Mouse (Mus musculus): Measurements from ENCODE around the gene Ndufv3. TPM values are rescaled to one million over a fixed set of nuclear protein-coding genes. Genes with fewer than 3 reads are reported as not detected.
A peak's percentile ranks its signal among the peaks of the same experiment; 100 is the strongest.

Ndufv3 gene
- polyA plus RNA-seq, 1 experiment from 2014 or later: 225 TPM

DNA sequence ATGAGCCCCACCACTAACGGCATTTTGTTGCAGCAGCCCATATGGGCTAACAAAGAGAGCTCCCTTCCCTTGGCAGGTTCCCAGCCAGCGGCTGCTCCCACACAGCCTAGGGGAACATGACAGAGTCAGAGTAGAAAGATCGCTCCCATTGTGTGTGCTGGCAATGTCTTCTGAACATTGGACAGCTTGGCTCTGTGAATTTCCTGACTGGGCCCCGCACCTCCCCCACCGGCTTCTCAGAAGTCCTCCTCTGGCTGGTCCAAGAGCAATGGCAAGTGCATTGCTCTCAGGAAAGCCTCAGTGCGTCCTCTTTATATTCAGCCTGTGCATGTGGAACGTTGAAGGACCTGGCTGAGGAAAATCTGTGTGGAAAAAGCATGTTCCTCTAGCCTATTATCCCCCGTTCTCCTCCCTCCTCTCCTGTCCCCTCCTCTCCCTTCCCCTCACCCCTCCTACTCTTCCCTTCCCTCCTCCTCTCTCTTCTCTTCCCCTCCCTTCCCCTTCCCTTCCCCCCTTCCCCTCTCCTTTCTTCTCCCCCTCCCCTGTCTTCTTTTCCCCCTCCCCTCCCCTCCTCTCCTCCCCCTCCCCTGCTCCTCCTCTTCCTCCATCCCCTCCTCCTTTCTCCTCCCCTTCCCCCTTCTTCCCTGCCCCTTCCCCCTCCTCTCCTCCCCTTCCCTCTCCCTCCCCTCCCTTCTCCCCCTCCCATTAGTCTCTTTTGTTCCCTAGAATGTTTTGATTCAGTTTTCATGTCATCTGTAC, 16.1 kb downstream of the Ndufv3 start:
- H3K9ac ChIP-seq (ENCODE audit: low read length): peak overlapping the region; percentile 23; the same call in 1 of the 2 replicates

DNA sequence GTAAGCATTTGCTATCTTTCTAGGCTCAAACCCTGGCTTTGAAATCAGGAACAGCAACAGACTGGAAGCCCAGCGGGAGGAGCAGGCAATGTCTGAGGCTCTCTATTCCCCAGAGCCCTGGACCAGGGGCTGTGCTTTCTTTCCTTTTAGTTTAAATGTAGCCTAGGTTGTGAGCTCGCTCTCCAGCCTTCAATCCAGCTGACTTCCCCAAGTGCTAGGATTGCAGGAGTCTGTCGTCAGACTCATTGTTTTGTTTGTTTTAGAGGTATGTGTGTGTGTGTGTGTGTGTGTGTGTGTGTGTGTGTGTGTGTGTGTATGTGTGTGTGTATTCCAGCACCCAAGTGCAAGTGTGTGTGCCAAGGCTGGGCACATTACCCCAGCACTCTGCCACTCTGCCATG, 20.2 kb downstream of the Ndufv3 start:
- DNase-seq (ENCODE audit: low spot score): no peak
- WGBS: 68% methylated on average over 3 of the region's 3 CpGs
- H3K27ac ChIP-seq (ENCODE audit: low read depth, low read length): no peak overlapping the region

More for the DNA sequence above, 16.1 kb downstream of the Ndufv3 start:
- Histone ChIP-seq H3K9me3 (ENCODE audit: control insufficient read depth, low read length) (no peaks in the 10 kb centered on the region), H3K36me3 (ENCODE audit: control insufficient read depth, insufficient read depth, low read length) (no peaks in the 10 kb centered on the region; the same call in 1 of the 2 replicates), H3K4me1 (replicated peaks; ENCODE audit: control insufficient read depth, insufficient read depth, low read length) (peaks cover 9% of the 10 kb centered on the region; the same call in 1 of the 2 replicates), H3K27ac (ENCODE audit: low read depth, low read length) (peak overlapping the region; percentile 86), H3K4me2 (ENCODE audit: low read depth, low read length, severe bottlenecking) (no peak overlapping the region; the same call in 1 of the 2 replicates), H3K4me3 (ENCODE audit: low read depth, low read length) (no peak overlapping the region), H3K27me3 (ENCODE audit: control insufficient read depth, insufficient read depth, low read length) (no peaks in the 10 kb centered on the region)
- DNase-seq (ENCODE audit: low spot score) (peak; percentile 60), ATAC-seq (replicated peaks; ENCODE audit: low FRiP score) (peak; percentile 69; the same call in 1 of the 2 replicates)
- WGBS: 34% methylated on average over 8 of the region's 8 CpGs

DNA sequence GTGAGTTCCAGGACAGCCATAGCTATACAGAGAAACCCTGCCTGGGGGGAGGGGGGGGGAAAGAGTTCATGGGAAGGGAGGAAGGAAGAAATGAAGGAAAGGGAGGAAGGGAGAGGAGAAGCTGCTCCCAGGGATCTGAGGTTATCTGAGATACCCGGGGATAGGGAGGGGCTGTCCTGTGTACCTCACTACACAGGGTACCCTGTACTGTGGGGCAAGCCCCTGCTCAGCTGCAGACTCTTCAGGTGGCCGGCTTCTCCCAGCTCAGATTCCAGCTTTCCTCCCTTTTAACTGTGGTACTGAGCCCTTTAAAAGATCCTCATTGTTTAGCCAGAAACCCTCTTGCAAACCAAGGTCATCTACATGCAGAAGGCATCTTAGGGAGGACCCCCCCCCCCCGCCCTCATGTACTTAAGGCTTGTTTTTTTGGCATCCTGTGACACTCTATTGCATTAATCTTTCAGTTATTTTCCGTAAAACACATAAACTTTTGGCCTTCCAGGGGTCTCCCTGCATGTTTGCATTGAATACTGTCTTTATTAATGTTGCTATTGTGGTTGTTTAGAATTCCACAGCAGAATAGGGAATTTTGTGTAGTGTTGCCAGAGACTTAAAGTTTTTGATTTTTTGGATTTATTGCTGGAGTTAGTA, 21.0 kb downstream of the Ndufv3 start:
- H3K9ac ChIP-seq (ENCODE audit: low read length): no peak overlapping the region

More for the DNA sequence above, 20.2 kb downstream of the Ndufv3 start:
- no peak for ATAC-seq (replicated peaks; ENCODE audit: low FRiP score)
- Histone ChIP-seq H3K36me3 (ENCODE audit: control insufficient read depth, insufficient read depth, low read length) (no peaks in the 10 kb centered on the region), H3K9ac (ENCODE audit: low read length) (no peak overlapping the region), H3K4me1 (replicated peaks; ENCODE audit: control insufficient read depth, insufficient read depth, low read length) (peaks cover 9% of the 10 kb centered on the region; the same call in 1 of the 2 replicates), H3K27me3 (ENCODE audit: control insufficient read depth, insufficient read depth, low read length) (no peaks in the 10 kb centered on the region), H3K9me3 (ENCODE audit: control insufficient read depth, low read length) (no peaks in the 10 kb centered on the region), H3K4me3 (ENCODE audit: low read depth, low read length) (no peak overlapping the region), H3K4me2 (ENCODE audit: low read depth, low read length, severe bottlenecking) (no peak overlapping the region)

DNA sequence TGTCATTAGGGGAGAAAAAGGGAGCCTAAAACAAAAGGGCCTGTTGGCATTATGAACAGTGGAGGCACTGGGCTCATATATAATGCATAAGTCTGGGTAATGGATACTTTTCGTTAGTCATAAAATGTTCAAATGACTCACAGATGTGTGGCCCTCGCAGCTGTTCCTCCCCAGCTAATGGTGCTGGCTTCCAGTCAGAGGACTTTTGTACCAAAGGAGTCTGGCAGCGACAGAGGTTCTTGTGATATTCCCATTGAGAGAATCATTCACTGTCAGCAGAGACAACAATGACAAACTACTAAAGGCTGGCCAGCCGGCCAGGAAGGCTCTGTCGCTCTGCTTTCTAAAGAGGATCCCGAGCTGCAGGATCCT, 21.5 kb downstream of the Ndufv3 start:
- DNase-seq (ENCODE audit: low spot score): no peak
- no peaks in the 10 kb centered on the region for H3K36me3 ChIP-seq (ENCODE audit: control insufficient read depth, insufficient read depth, low read length)
- no peaks in the 10 kb centered on the region for H3K9me3 ChIP-seq (ENCODE audit: control insufficient read depth, low read length)
- ATAC-seq (replicated peaks; ENCODE audit: low FRiP score): no peak
- H3K4me1 ChIP-seq (replicated peaks; ENCODE audit: control insufficient read depth, insufficient read depth, low read length): no peaks in the 10 kb centered on the region; the same call in 1 of the 2 replicates
- no peak overlapping the region for H3K27ac ChIP-seq (ENCODE audit: low read depth, low read length)
- no peak overlapping the region for H3K9ac ChIP-seq (ENCODE audit: low read length)
- H3K27me3 ChIP-seq (ENCODE audit: control insufficient read depth, insufficient read depth, low read length): no peaks in the 10 kb centered on the region
- 59% methylated on average over 6 of the region's 6 CpGs for WGBS
- H3K4me2 ChIP-seq (ENCODE audit: low read depth, low read length, severe bottlenecking): no peak overlapping the region
- no peak overlapping the region for H3K4me3 ChIP-seq (ENCODE audit: low read depth, low read length)

More for the DNA sequence above, 21.0 kb downstream of the Ndufv3 start:
- Histone ChIP-seq H3K36me3 (ENCODE audit: control insufficient read depth, insufficient read depth, low read length) (no peaks in the 10 kb centered on the region), H3K4me2 (ENCODE audit: low read depth, low read length, severe bottlenecking) (no peak overlapping the region), H3K4me1 (replicated peaks; ENCODE audit: control insufficient read depth, insufficient read depth, low read length) (peaks cover 1% of the 10 kb centered on the region; the same call in 1 of the 2 replicates), H3K27me3 (ENCODE audit: control insufficient read depth, insufficient read depth, low read length) (no peaks in the 10 kb centered on the region), H3K4me3 (ENCODE audit: low read depth, low read length) (no peak overlapping the region), H3K27ac (ENCODE audit: low read depth, low read length) (no peak overlapping the region), H3K9me3 (ENCODE audit: control insufficient read depth, low read length) (no peaks in the 10 kb centered on the region)
- 69% methylated on average over 4 of the region's 4 CpGs for WGBS
- ATAC-seq (replicated peaks; ENCODE audit: low FRiP score) (no peak), DNase-seq (ENCODE audit: low spot score) (no peak)

DNA sequence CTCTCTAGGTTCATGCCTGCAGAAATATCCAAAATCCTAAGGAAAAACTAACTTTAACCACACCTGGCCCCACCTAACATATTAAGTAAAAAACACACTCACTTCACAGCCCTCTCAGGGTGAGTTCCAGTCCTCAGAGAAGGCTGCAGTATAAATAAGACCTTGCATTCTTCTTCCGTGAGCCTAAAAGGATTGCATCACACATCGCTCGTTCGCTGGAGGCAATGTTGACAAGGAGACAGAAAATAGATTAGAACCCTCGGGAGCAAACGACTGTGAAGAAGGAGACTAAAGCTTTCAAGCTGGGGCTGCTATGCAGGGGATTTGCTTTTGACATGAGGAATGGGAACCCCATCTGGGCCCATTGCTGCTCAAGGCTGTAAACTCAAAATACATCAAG, 23.7 kb downstream of the Ndufv3 start:
- H3K4me2 ChIP-seq (ENCODE audit: low read depth, low read length, severe bottlenecking): no peak overlapping the region
- no peaks in the 10 kb centered on the region for H3K27me3 ChIP-seq (ENCODE audit: control insufficient read depth, insufficient read depth, low read length)
- no peak overlapping the region for H3K4me3 ChIP-seq (ENCODE audit: low read depth, low read length)
- no peak overlapping the region for H3K27ac ChIP-seq (ENCODE audit: low read depth, low read length)
- no peak overlapping the region for H3K9ac ChIP-seq (ENCODE audit: low read length)
- DNase-seq (ENCODE audit: low spot score) (no peak), ATAC-seq (replicated peaks; ENCODE audit: low FRiP score) (no peak)
- H3K4me1 ChIP-seq (replicated peaks; ENCODE audit: control insufficient read depth, insufficient read depth, low read length): no peaks in the 10 kb centered on the region; the same call in 1 of the 2 replicates
- no peaks in the 10 kb centered on the region for H3K9me3 ChIP-seq (ENCODE audit: control insufficient read depth, low read length)
- WGBS: 38% methylated on average over 6 of the region's 6 CpGs
- no peaks in the 10 kb centered on the region for H3K36me3 ChIP-seq (ENCODE audit: control insufficient read depth, insufficient read depth, low read length)

DNA sequence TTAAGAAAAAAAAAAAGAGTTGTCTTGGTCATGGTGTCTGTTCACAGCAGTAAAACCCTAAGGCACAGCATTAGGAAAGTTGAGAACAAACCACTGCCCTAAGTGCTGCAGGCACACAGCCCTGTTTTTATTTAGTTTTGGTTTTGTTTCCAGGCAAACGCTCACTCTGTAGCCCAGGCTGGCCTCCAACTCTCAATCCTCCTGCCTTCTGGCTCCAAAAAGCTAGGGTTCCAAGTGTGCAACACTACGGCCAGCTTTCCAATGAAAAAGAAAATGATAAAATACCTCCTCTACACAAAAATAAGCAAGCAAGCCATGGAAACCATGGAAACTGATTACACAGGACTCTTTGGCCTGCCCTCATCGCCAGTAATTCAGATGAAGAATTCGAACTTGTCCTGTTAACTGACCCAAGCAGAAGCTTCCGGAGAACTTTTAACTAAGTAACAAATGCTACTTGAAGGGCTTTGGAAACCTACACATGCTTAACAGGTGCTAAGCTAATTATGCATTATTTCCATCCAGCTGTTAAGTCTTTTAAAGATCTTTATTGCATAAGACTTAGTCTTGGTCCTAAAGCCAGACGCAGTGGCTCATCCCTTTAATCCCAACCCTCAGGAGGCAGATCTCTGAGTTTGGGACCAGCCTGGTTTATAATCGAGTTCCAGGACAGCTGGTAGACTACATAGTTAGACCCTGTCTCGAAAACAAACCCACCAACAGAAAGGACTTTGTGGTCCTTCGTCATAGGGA, 26.7 kb downstream of the Ndufv3 start:
- Histone ChIP-seq H3K4me1 (replicated peaks; ENCODE audit: control insufficient read depth, insufficient read depth, low read length) (no peaks in the 10 kb centered on the region; the same call in 1 of the 2 replicates), H3K4me3 (ENCODE audit: low read depth, low read length) (no peak overlapping the region), H3K9me3 (ENCODE audit: control insufficient read depth, low read length) (no peaks in the 10 kb centered on the region), H3K9ac (ENCODE audit: low read length) (no peak overlapping the region), H3K27ac (ENCODE audit: low read depth, low read length) (no peak overlapping the region), H3K27me3 (ENCODE audit: control insufficient read depth, insufficient read depth, low read length) (no peaks in the 10 kb centered on the region), H3K4me2 (ENCODE audit: low read depth, low read length, severe bottlenecking) (no peak overlapping the region), H3K36me3 (ENCODE audit: control insufficient read depth, insufficient read depth, low read length) (no peaks in the 10 kb centered on the region)
- WGBS: 85% methylated on average over 9 of the region's 9 CpGs
- ATAC-seq (replicated peaks; ENCODE audit: low FRiP score) (no peak), DNase-seq (ENCODE audit: low spot score) (no peak)

DNA sequence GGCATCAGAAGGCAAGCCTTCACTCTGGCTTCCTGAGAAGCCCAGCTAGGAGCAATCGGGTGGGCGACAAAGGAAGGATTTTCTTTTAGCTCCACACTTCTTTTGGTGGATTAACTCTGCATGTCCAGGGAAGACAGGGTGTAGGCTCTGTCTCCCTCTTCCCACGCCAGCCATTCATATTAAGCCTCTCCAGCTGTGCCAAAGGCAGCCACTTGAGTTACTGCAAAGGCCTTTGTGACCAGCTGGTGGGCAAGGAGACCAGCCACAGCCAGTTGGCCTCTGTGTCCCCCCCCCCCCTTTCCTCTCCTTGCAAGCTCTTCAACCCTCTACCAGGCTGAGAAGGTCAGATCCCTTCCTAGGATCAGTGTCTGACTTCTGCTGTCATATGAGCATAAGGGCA, 28.1 kb downstream of the Ndufv3 start:
- DNase-seq (ENCODE audit: low spot score) (no peak), ATAC-seq (replicated peaks; ENCODE audit: low FRiP score) (no peak)
- Histone ChIP-seq H3K4me2 (ENCODE audit: low read depth, low read length, severe bottlenecking) (no peak overlapping the region), H3K9me3 (ENCODE audit: control insufficient read depth, low read length) (no peaks in the 10 kb centered on the region), H3K27ac (ENCODE audit: low read depth, low read length) (no peak overlapping the region), H3K27me3 (ENCODE audit: control insufficient read depth, insufficient read depth, low read length) (no peaks in the 10 kb centered on the region), H3K36me3 (ENCODE audit: control insufficient read depth, insufficient read depth, low read length) (no peaks in the 10 kb centered on the region), H3K4me3 (ENCODE audit: low read depth, low read length) (no peak overlapping the region), H3K4me1 (replicated peaks; ENCODE audit: control insufficient read depth, insufficient read depth, low read length) (no peaks in the 10 kb centered on the region; the same call in 1 of the 2 replicates), H3K9ac (ENCODE audit: low read length) (no peak overlapping the region)
- 11% methylated on average over 3 of the region's 3 CpGs for WGBS

DNA sequence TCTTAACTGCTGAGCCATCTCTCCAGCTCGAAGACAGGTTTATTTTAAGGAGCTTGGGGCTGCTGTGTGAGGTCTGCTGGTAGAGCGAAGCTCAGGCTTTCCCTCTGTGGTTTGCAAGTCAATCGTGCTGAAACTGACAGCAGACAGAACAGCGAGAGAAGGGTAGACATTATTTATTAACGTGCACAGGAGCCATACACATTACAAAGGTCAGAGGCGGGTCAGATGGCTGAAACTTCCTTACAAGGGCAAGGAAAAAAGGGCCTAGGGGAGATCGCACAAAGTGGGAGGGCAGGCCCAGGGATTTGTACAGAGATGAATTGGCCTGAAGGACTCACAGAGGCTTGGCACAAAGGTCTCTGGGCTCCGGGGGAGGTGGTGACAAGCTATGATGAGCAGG, 29.5 kb downstream of the Ndufv3 start:
- H3K36me3 ChIP-seq (ENCODE audit: control insufficient read depth, insufficient read depth, low read length): no peaks in the 10 kb centered on the region
- ATAC-seq (replicated peaks; ENCODE audit: low FRiP score) (no peak), DNase-seq (ENCODE audit: low spot score) (no peak)
- no peaks in the 10 kb centered on the region for H3K9me3 ChIP-seq (ENCODE audit: control insufficient read depth, low read length)
- H3K27me3 ChIP-seq (ENCODE audit: control insufficient read depth, insufficient read depth, low read length): no peaks in the 10 kb centered on the region
- H3K4me3 ChIP-seq (ENCODE audit: low read depth, low read length): no peak overlapping the region
- H3K4me1 ChIP-seq (replicated peaks; ENCODE audit: control insufficient read depth, insufficient read depth, low read length): no peaks in the 10 kb centered on the region; the same call in 1 of the 2 replicates
- H3K27ac ChIP-seq (ENCODE audit: low read depth, low read length): no peak overlapping the region
- H3K9ac ChIP-seq (ENCODE audit: low read length): no peak overlapping the region
- no peak overlapping the region for H3K4me2 ChIP-seq (ENCODE audit: low read depth, low read length, severe bottlenecking)
- 74% methylated on average over 8 of the region's 8 CpGs for WGBS

Data from forebrain, embryonic 11.5 days (tissue).